Mouse (Mus musculus): ENCODE measurements around the gene Eda2r.

The Eda2r gene

GRCm38 (mm10) chrX:97377065-97377421 is at the start of gene Eda2r:
Eda2r (minus strand) TSS chrX:97377216.
- DNase-seq = no peak

GRCm38 (mm10) chrX:97397872-97398271 is 20.9 kb upstream of the Eda2r start:
- DNase-seq = no peak

GRCm38 (mm10) chrX:97378076-97378475 is 1.1 kb upstream of the Eda2r start:
- no peak for DNase-seq

GRCm38 (mm10) chrX:97376321-97377064 is 523 bp downstream of the Eda2r start:
- DNase-seq = no peak

- no peak for DNase-seq
Observed at GRCm38 (mm10) chrX:97372826-97373225, 4.2 kb downstream of the Eda2r start.

- DNase-seq = no peak
Observed at GRCm38 (mm10) chrX:97369206-97369605, 7.8 kb downstream of the Eda2r start.

GRCm38 (mm10) chrX:97368741-97369140 is 8.3 kb downstream of the Eda2r start:
- no peak for DNase-seq

GRCm38 (mm10) chrX:97360919-97361318 is 16.1 kb downstream of the Eda2r start:
- no peak for DNase-seq

GRCm38 (mm10) chrX:97327891-97328290 is 49.1 kb downstream of the Eda2r start:
- no peak for DNase-seq
